Mouse (Mus musculus): ENCODE results near the gene Dmwd. TPM values are rescaled to one million over a fixed set of nuclear protein-coding genes. Genes with fewer than 3 reads are reported as not detected.

Dmwd gene
- polyA plus RNA-seq, 1 experiment = 116 TPM

- 72% methylated on average over 9 of the region's 9 CpGs for WGBS
- peak in 1 of 2 experiments; percentile 47 for DNase-seq
- Histone ChIP-seq H3K4me1 (ENCODE audit: control insufficient read depth, insufficient read depth, low read length) (peaks cover 5% of the 10 kb centered on the region; the same call in 1 of the 2 replicates), H3K4me3 (replicated peaks; ENCODE audit: insufficient read depth, low read depth, low read length) (no peak overlapping the region), H3K27ac (ENCODE audit: insufficient read depth, low read length) (no peak overlapping the region), H3K27me3 (ENCODE audit: control insufficient read depth, insufficient read depth, low read length) (no peaks in the 10 kb centered on the region)
- no peak for TF ChIP-seq POLR2A (IDR thresholded peaks at IDR 0.05; ENCODE audit: borderline replicate concordance, insufficient read depth, low read length)
- TF ChIP-seq CTCF (IDR thresholded peaks at IDR 0.05; ENCODE audit: borderline replicate concordance, insufficient read depth, low read depth, low read length) = peak; percentile 46; the same call in 1 of the 2 replicates
These were observed 2.5 kb upstream of the Dmwd start for GRCm38 (mm10) chr7:19073504-19073903.

DNA sequence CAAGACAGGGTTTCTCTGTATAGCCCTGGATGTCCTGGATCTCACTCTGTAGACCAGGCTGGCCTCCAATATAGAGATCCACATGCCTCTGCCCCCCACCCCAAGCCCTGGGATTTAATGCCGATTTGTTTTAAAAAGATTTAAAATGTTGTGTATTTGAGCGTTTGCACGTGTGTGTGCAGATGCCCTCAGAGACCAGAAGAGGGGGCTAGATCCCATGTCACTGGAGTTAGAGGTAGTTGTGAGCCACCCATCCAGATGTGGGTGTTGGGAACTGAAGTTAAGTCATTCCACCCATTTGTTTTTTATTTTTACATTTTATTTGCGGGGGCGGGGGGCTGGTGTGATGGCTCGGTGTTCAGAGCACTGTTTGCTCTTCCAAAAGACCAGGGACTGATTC, 1.5 kb upstream of the Dmwd start:
- Histone ChIP-seq H3K4me1 (ENCODE audit: control insufficient read depth, insufficient read depth, low read length) (peaks cover 5% of the 10 kb centered on the region; the same call in 1 of the 2 replicates), H3K27ac (ENCODE audit: insufficient read depth, low read length) (no peak overlapping the region), H3K27me3 (ENCODE audit: control insufficient read depth, insufficient read depth, low read length) (no peaks in the 10 kb centered on the region), H3K4me3 (replicated peaks; ENCODE audit: insufficient read depth, low read depth, low read length) (no peak overlapping the region)
- TF ChIP-seq CTCF (IDR thresholded peaks at IDR 0.05; ENCODE audit: borderline replicate concordance, insufficient read depth, low read depth, low read length) = no peak
- TF ChIP-seq POLR2A (IDR thresholded peaks at IDR 0.05; ENCODE audit: borderline replicate concordance, insufficient read depth, low read length) = no peak
- WGBS = 93% methylated on average over 6 of the region's 6 CpGs
- no peak for DNase-seq

- TF ChIP-seq POLR2A (IDR thresholded peaks at IDR 0.05; ENCODE audit: borderline replicate concordance, insufficient read depth, low read length) = no peak
- TF ChIP-seq CTCF (IDR thresholded peaks at IDR 0.05; ENCODE audit: borderline replicate concordance, insufficient read depth, low read depth, low read length) = no peak
- 34% methylated on average over 5 of the region's 5 CpGs for WGBS
These were observed 796 bp upstream of the Dmwd start for GRCm38 (mm10) chr7:19075231-19075630.

DNA sequence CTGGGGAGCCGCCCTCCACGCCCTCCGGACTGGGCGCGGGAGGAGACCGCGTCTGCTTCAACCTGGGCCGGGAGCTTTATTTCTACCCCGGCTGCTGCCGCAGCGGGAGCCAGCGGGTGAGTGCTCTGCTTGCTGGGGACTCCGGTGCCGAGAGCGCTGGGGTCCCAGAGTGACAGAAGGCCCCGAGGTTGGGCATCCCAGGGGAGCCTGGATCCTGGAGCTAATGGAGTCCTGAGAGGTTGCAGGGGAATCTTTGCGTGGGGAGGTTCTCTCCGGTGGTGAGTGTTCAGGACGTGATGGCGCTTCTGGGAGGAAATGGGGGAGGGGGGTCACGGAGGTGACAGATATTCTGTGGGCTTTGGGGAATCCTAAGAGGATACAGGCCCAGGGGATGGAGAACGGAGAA, 562 bp downstream of the Dmwd start:
- peaks cover 5% of the 10 kb centered on the region for H3K4me1 ChIP-seq (ENCODE audit: control insufficient read depth, insufficient read depth, low read length)
- under 1% methylated on average over 22 of the region's 22 CpGs for WGBS
- DNase-seq = peak in 1 of 2 experiments; percentile 56
- H3K4me3 ChIP-seq (replicated peaks; ENCODE audit: insufficient read depth, low read depth, low read length) = peak overlapping the region; percentile 47
- no peak for TF ChIP-seq POLR2A (IDR thresholded peaks at IDR 0.05; ENCODE audit: borderline replicate concordance, insufficient read depth, low read length)
- peak overlapping the region; percentile 4; the same call in 1 of the 2 replicates for H3K27ac ChIP-seq (ENCODE audit: insufficient read depth, low read length)
- H3K27me3 ChIP-seq (ENCODE audit: control insufficient read depth, insufficient read depth, low read length) = no peaks in the 10 kb centered on the region

More at GRCm38 (mm10) chr7:19075231-19075630, 796 bp upstream of the Dmwd start:
- Histone ChIP-seq H3K27me3 (ENCODE audit: control insufficient read depth, insufficient read depth, low read length) (no peaks in the 10 kb centered on the region), H3K4me1 (ENCODE audit: control insufficient read depth, insufficient read depth, low read length) (peaks cover 5% of the 10 kb centered on the region), H3K27ac (ENCODE audit: insufficient read depth, low read length) (no peak overlapping the region), H3K4me3 (replicated peaks; ENCODE audit: insufficient read depth, low read depth, low read length) (peak overlapping the region; percentile 47)
- no peak for DNase-seq

- Histone ChIP-seq H3K27me3 (ENCODE audit: control insufficient read depth, insufficient read depth, low read length) (no peaks in the 10 kb centered on the region), H3K4me3 (replicated peaks; ENCODE audit: insufficient read depth, low read depth, low read length) (no peak overlapping the region), H3K4me1 (ENCODE audit: control insufficient read depth, insufficient read depth, low read length) (peaks cover 5% of the 10 kb centered on the region), H3K27ac (ENCODE audit: insufficient read depth, low read length) (no peak overlapping the region)
- no peak for DNase-seq
- TF ChIP-seq POLR2A (IDR thresholded peaks at IDR 0.05; ENCODE audit: borderline replicate concordance, insufficient read depth, low read length) = no peak
- 60% methylated on average over 14 of the region's 14 CpGs for WGBS
These were observed 1.7 kb downstream of the Dmwd start for GRCm38 (mm10) chr7:19077761-19078160.

GRCm38 (mm10) chr7:19078732-19079131, 2.7 kb downstream of the Dmwd start:
- peaks cover 5% of the 10 kb centered on the region for H3K4me1 ChIP-seq (ENCODE audit: control insufficient read depth, insufficient read depth, low read length)
- no peak for DNase-seq
- no peak overlapping the region for H3K4me3 ChIP-seq (replicated peaks; ENCODE audit: insufficient read depth, low read depth, low read length)
- H3K27me3 ChIP-seq (ENCODE audit: control insufficient read depth, insufficient read depth, low read length) = no peaks in the 10 kb centered on the region
- H3K27ac ChIP-seq (ENCODE audit: insufficient read depth, low read length) = no peak overlapping the region
- 24% methylated on average over 3 of the region's 3 CpGs for WGBS
- TF ChIP-seq CTCF (IDR thresholded peaks at IDR 0.05; ENCODE audit: borderline replicate concordance, insufficient read depth, low read depth, low read length) (no peak), POLR2A (IDR thresholded peaks at IDR 0.05; ENCODE audit: borderline replicate concordance, insufficient read depth, low read length) (no peak)

GRCm38 (mm10) chr7:19080451-19080950, 4.5 kb downstream of the Dmwd start:
- no peak overlapping the region for H3K27ac ChIP-seq (ENCODE audit: insufficient read depth, low read length)
- no peak overlapping the region for H3K4me3 ChIP-seq (replicated peaks; ENCODE audit: insufficient read depth, low read depth, low read length)
- no peak for DNase-seq
- 74% methylated on average over 19 of the region's 19 CpGs for WGBS
- H3K4me1 ChIP-seq (ENCODE audit: control insufficient read depth, insufficient read depth, low read length) = no peaks in the 10 kb centered on the region; the same call in 1 of the 2 replicates
- no peak for TF ChIP-seq CTCF (IDR thresholded peaks at IDR 0.05; ENCODE audit: borderline replicate concordance, insufficient read depth, low read depth, low read length)
- TF ChIP-seq POLR2A (IDR thresholded peaks at IDR 0.05; ENCODE audit: borderline replicate concordance, insufficient read depth, low read length) = no peak
- no peaks in the 10 kb centered on the region for H3K27me3 ChIP-seq (ENCODE audit: control insufficient read depth, insufficient read depth, low read length)

GRCm38 (mm10) chr7:19082171-19082570, 6.1 kb downstream of the Dmwd start:
- no peak for TF ChIP-seq POLR2A (IDR thresholded peaks at IDR 0.05; ENCODE audit: borderline replicate concordance, insufficient read depth, low read length)
- TF ChIP-seq CTCF (IDR thresholded peaks at IDR 0.05; ENCODE audit: borderline replicate concordance, insufficient read depth, low read depth, low read length) = no peak
- Histone ChIP-seq H3K27ac (ENCODE audit: insufficient read depth, low read length) (no peak overlapping the region), H3K4me3 (replicated peaks; ENCODE audit: insufficient read depth, low read depth, low read length) (no peak overlapping the region), H3K4me1 (ENCODE audit: control insufficient read depth, insufficient read depth, low read length) (no peaks in the 10 kb centered on the region; the same call in 1 of the 2 replicates), H3K27me3 (ENCODE audit: control insufficient read depth, insufficient read depth, low read length) (no peaks in the 10 kb centered on the region)
- DNase-seq = no peak
- 81% methylated on average over 4 of the region's 4 CpGs for whole genome bisulfite sequencing

Measured in cerebellum, adult 2 months (tissue).